Mouse (Mus musculus): ENCODE results near the gene Slc16a5. TPM values are rescaled to one million over a fixed set of nuclear protein-coding genes. Genes with fewer than 3 reads are reported as not detected.

The Slc16a5 gene
- polyA plus RNA-seq, 1 experiment from 2014 or later = not detected

DNA sequence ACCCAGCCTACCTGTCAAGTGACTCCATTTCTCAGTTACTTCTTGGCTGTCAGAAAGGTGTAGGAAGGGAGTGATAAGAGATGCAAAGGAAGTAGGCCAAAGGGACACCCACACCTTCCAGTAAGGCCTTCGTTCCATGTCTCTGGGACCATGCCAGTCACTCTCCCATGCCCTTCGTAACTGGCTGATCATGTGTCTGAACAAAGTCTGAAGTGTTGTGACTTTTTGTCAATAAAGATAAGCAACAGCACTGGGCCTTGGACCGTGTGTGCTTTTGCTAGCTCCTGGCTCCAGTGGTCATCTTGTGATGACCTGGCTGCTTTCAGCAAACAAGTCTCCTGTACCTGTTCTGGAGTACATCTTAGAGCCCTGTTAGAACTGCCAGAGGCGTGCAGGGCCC lies 29.5 kb upstream of the Slc16a5 start:
- H3K9me3 ChIP-seq = no peaks in the 10 kb centered on the region
- H3K4me1 ChIP-seq = peaks cover 15% of the 10 kb centered on the region
- no peak overlapping the region for H3K4me2 ChIP-seq (replicated peaks)
- no peak overlapping the region for H3K9ac ChIP-seq (replicated peaks)
- H3K27me3 ChIP-seq = no peaks in the 10 kb centered on the region
- H3K36me3 ChIP-seq = peaks cover 27% of the 10 kb centered on the region
- no peak for ATAC-seq (replicated peaks)
- WGBS = 80% methylated on average over 4 of the region's 4 CpGs
- H3K27ac ChIP-seq (replicated peaks) = no peak overlapping the region
- no peak overlapping the region for H3K4me3 ChIP-seq

DNA sequence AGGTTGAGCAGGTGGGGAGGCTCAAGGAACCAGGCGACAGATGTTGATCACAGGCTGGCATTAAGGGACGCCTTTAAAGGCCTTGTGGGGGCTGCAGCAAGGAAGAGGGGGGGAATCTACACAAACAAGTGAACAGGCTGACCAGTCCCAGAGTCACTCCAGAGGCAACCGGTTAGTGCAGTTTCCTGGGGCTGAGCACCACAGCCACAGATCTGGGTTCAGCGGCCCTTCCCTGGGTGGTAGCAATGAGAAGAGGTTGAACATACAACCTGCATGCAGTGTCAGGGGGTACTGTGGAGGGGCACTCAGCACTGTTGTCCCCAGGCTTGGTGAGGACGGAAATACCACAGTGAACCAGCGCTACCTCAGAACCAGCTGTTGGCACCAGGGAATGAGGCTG lies 28.9 kb upstream of the Slc16a5 start:
- H3K36me3 ChIP-seq = peaks cover 27% of the 10 kb centered on the region
- peaks cover 12% of the 10 kb centered on the region for H3K4me1 ChIP-seq
- H3K4me3 ChIP-seq = no peak overlapping the region
- H3K4me2 ChIP-seq (replicated peaks) = no peak overlapping the region
- H3K27me3 ChIP-seq = no peaks in the 10 kb centered on the region
- 86% methylated on average over 6 of the region's 6 CpGs for WGBS
- no peak overlapping the region for H3K27ac ChIP-seq (replicated peaks)
- no peak for ATAC-seq (replicated peaks)
- H3K9ac ChIP-seq (replicated peaks) = no peak overlapping the region
- H3K9me3 ChIP-seq = no peaks in the 10 kb centered on the region

DNA sequence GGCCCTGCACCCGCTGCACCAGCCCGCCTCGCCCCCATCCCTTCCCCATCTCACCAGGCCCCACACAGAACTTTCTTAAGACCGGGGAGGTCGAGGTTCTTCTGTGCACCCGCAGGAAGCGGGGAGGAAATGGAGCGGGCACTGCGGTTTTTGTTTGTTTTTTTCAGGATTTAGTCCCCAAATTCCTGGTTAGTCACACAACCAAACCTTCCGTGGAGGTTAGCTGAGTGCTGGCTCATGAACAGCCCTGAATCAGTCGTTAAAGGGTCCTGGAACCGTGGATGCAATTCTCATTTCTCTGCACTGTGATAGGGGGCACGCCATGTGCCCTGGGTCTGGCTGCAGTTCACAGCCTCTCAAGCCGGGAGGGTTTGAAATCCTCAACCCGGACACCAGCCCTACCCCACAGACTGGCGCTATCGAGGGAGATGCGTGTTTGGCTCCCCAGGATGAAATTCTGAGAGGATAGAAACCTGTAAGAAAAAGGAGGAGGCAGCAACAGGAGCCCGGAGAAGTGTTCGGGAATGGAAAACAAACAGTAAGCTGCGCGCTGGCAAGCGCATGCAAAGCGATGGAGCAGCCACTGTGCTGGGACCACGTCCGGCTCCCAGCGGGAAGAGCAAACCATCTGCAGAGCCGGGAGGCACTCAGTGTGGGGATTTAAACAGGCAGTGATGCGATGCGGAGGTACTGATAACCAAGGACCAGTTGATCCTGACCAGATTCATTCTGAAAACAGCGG lies 26.5 kb upstream of the Slc16a5 start:
- no peak for ATAC-seq (replicated peaks)
- Histone ChIP-seq H3K4me2 (replicated peaks) (peak overlapping the region; percentile 47), H3K27me3 (no peaks in the 10 kb centered on the region), H3K9me3 (no peaks in the 10 kb centered on the region), H3K9ac (replicated peaks) (peak overlapping the region; percentile 31; the same call in 1 of the 2 replicates), H3K27ac (replicated peaks) (no peak overlapping the region), H3K4me3 (peak overlapping the region; percentile 22), H3K4me1 (peaks cover 12% of the 10 kb centered on the region), H3K36me3 (peaks cover 15% of the 10 kb centered on the region)
- WGBS = 6% methylated on average over 31 of the region's 31 CpGs

DNA sequence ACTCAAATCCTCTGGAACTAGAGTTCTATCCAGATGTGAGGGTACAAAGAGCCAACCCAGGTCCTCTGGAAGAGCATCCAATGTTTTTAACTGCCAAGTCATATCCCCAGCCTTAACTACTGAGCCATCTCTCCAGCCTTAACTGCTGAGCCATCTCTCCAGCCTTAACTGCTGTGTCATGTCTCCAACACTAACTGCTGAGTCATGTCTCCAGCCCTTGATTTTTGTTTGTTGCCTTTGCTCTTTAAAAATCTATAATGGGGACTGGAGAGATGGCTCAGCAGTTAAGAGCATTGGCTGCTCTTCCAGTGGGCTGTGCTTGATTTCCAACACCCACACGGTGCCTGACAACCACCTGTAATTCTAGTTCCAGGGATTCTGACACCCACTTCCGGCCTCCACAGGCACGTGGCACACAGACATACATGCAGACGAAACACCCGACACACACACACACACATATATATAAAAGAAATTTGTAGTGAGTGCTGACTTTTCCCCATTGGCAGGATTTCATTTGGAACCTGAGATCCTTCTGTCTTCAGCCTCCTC lies 24.6 kb upstream of the Slc16a5 start:
- no peak overlapping the region for H3K4me3 ChIP-seq
- no peak overlapping the region for H3K9ac ChIP-seq (replicated peaks)
- WGBS = 84% methylated on average over 5 of the region's 5 CpGs
- no peaks in the 10 kb centered on the region for H3K9me3 ChIP-seq
- H3K4me2 ChIP-seq (replicated peaks) = no peak overlapping the region
- no peaks in the 10 kb centered on the region for H3K36me3 ChIP-seq
- H3K27me3 ChIP-seq = no peaks in the 10 kb centered on the region
- H3K27ac ChIP-seq (replicated peaks) = no peak overlapping the region
- peaks cover 12% of the 10 kb centered on the region for H3K4me1 ChIP-seq
- no peak for ATAC-seq (replicated peaks)

DNA sequence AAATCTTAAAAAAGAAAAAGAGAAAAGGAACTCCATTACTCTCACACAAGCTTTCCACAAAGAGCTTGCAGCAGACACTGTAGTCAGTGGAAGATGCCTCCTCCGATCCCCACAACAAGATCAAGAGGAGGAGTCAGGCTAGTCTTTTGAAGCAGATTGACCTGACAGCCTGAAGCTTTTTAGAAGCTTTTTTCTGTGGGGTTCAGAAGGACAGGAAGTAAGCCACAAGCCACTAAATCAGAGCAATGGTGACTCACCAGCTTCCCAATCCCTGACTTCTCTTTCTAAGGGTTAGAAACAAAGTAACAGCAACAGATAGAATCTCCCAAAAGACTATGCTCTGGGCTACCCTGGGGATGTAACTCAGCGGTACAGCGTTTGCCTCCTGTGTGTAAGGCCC lies 22.9 kb upstream of the Slc16a5 start:
- no peaks in the 10 kb centered on the region for H3K9me3 ChIP-seq
- 84% methylated on average over 3 of the region's 3 CpGs for WGBS
- H3K4me2 ChIP-seq (replicated peaks) = no peak overlapping the region
- no peak overlapping the region for H3K4me3 ChIP-seq
- peaks cover 12% of the 10 kb centered on the region for H3K4me1 ChIP-seq
- no peak for ATAC-seq (replicated peaks)
- no peak overlapping the region for H3K27ac ChIP-seq (replicated peaks)
- no peak overlapping the region for H3K9ac ChIP-seq (replicated peaks)
- no peaks in the 10 kb centered on the region for H3K36me3 ChIP-seq
- no peaks in the 10 kb centered on the region for H3K27me3 ChIP-seq

DNA sequence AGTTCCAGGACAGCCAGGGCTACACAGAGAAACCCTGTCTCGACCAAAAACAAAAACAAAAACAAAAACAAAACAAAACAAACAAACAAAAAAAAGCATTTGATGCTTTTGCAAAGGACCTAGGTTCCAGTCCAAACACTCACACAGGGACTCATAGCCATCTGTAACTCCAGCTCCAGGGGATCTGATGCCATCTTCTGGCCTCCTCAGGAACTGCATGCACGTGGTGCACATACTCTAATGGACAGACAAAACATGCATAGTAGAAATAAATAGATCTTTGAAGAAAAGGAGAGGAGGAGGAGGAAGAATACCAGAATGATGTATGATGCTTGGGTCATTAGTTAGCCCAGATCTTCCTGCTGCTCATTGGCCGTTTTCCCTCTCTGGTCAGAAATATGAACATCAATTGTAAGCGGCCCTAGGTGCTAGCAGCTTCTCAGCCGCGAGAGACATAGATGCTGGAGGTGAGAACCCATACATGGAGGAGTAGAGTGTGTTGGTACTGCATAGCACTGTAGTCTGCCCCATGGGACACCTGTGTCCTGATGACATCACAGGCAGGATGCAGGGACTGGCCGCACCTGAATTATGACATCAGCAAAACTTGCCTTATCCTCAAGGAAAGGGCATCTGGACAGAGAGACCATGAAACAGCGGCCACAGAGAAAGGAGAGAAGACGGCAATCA lies 22.2 kb upstream of the Slc16a5 start, which contains the start of gene Trim80:
TSS of gene Trim80 (plus strand) at position 640 of the 690 bp plus-strand sequence.
- Histone ChIP-seq H3K4me1 (peaks cover 12% of the 10 kb centered on the region), H3K9ac (replicated peaks) (no peak within 1 kb of the TSS), H3K4me3 (no peak within 1 kb of the TSS), H3K9me3 (no peaks in the 10 kb centered on the region), H3K27me3 (no peaks in the 10 kb centered on the region), H3K27ac (replicated peaks) (no peak within 1 kb of the TSS), H3K4me2 (replicated peaks) (no peak within 1 kb of the TSS), H3K36me3 (no peaks in the 10 kb centered on the region)
- ATAC-seq (replicated peaks) = no peak
- whole genome bisulfite sequencing = 95% methylated on average over 9 of the region's 9 CpGs

DNA sequence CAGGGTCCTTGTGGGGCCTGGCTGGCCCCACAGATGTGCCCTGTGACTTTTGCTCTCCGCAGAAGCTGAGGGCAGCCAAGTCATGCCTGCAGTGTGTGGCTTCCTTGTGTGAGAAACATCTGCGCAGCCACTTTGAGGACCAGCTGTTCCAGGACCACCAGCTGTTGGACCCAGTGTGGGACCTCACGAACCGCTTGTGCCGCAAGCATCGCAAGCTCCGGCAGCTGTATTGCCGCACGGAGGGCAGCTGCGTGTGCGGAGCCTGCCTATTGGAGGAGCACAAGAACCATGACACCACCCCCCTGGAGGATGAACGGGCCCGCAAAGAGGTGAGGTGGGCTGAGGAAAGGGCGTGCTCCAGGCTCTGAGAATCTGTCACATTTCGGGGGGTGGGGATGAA lies 20.9 kb upstream of the Slc16a5 start:
- H3K27me3 ChIP-seq = no peaks in the 10 kb centered on the region
- no peak for ATAC-seq (replicated peaks)
- H3K36me3 ChIP-seq = no peaks in the 10 kb centered on the region
- H3K9me3 ChIP-seq = no peaks in the 10 kb centered on the region
- peaks cover under 1% of the 10 kb centered on the region for H3K4me1 ChIP-seq
- no peak overlapping the region for H3K27ac ChIP-seq (replicated peaks)
- 64% methylated on average over 15 of the region's 15 CpGs for WGBS
- no peak overlapping the region for H3K4me3 ChIP-seq
- no peak overlapping the region for H3K9ac ChIP-seq (replicated peaks)
- no peak overlapping the region for H3K4me2 ChIP-seq (replicated peaks)

DNA sequence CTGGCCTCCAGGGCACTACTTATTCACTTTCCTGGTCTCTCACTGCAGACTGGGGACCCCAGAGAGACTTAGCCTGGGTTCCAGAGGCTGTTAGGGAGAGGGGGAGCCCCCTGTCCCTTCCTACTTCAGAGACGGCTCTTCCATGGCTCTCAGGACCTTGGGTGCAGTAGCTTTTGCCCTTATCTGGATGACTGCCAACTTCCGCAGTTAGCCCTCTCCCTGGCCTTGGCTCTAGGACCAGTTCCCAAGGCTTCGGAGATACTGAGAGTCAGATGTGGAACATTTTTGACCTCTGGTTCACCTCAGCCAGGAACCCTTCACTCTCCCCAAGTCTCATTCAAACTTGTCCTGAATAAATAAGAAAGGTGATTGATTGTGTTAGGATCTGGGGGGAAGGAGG lies 15.4 kb upstream of the Slc16a5 start:
- ATAC-seq (replicated peaks) = no peak
- Histone ChIP-seq H3K4me3 (no peak overlapping the region), H3K4me1 (no peaks in the 10 kb centered on the region), H3K27ac (replicated peaks) (no peak overlapping the region), H3K9me3 (no peaks in the 10 kb centered on the region), H3K36me3 (no peaks in the 10 kb centered on the region), H3K27me3 (no peaks in the 10 kb centered on the region), H3K9ac (replicated peaks) (no peak overlapping the region), H3K4me2 (replicated peaks) (no peak overlapping the region)
- WGBS = 83% methylated on average over 3 of the region's 3 CpGs

DNA sequence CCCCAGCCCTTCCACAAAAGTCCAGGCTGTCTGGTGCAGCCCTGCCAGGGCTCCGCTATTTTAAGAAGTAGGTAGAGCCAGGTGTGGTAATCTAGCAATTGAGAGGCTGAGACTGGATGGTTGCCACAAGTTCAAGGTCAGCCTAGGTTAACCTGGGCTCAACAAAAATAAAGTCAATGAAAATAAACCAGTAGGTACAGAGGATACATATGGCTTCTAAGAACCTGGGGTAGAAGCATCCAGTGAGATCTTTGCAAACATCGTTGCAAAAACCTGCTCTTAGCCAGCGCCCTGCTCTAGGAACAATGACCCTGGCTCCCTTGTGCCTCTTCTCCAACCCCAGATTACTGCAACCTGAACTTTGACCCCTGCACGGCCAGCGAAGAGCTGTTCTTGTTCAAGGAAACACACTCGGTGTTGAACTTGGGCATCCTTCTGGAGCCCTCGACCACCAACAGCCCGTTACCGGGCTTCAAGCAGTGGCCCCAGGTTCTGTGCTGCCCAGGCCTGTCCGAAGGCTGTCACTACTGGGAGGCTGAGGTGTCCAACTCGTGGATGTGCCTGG lies 14.9 kb upstream of the Slc16a5 start:
- H3K4me1 ChIP-seq = no peaks in the 10 kb centered on the region
- no peaks in the 10 kb centered on the region for H3K27me3 ChIP-seq
- H3K9ac ChIP-seq (replicated peaks) = no peak overlapping the region
- H3K4me3 ChIP-seq = no peak overlapping the region
- WGBS = 83% methylated on average over 11 of the region's 11 CpGs
- no peaks in the 10 kb centered on the region for H3K9me3 ChIP-seq
- H3K4me2 ChIP-seq (replicated peaks) = no peak overlapping the region
- no peak for ATAC-seq (replicated peaks)
- no peak overlapping the region for H3K27ac ChIP-seq (replicated peaks)
- no peaks in the 10 kb centered on the region for H3K36me3 ChIP-seq

DNA sequence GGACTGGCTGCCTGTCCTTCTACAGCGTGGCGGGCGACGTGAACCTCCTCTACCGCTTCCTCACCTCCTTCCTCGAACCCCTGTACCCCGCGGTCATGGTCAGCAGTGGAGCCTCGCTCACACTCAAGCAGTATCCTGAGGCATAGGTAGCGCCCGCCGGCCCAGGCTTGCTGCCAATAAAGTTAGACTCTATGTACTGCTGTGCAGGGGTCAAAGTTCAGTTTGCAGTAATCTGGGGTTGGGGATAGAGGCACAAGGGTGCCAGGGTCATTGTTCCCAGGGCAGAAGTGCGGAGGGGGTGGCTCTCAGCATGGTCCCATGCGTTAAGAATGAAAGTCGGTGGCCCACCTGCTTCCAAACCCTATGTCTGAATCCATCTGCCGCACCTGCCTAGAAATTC lies 14.2 kb upstream of the Slc16a5 start:
- no peak overlapping the region for H3K4me2 ChIP-seq (replicated peaks)
- no peak overlapping the region for H3K9ac ChIP-seq (replicated peaks)
- H3K9me3 ChIP-seq = no peaks in the 10 kb centered on the region
- H3K27ac ChIP-seq (replicated peaks) = no peak overlapping the region
- no peaks in the 10 kb centered on the region for H3K27me3 ChIP-seq
- no peak overlapping the region for H3K4me3 ChIP-seq
- no peaks in the 10 kb centered on the region for H3K36me3 ChIP-seq
- 86% methylated on average over 16 of the region's 16 CpGs for WGBS
- H3K4me1 ChIP-seq = no peaks in the 10 kb centered on the region
- ATAC-seq (replicated peaks) = no peak

DNA sequence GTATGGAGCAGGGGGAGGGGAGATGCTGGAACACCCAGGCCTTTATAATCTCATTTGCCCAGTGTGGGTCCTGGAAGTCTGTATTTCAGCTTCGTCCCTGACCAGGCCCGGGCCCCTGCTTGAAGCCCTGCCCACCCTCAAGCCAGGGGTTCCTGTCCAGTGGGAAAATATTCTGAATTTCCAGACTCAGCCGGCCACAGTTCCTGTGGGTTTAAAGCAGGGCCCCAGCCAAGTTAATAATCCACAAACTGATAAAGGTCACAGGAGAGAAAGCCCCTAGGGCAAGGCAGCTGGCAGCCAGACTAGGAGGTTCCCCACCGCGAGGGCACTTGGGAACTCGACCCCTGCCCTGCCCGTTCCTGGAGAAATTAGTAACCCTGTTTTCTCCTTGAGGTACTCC lies 13.3 kb upstream of the Slc16a5 start:
- ATAC-seq (replicated peaks) = no peak
- 71% methylated on average over 7 of the region's 7 CpGs for WGBS
- H3K4me2 ChIP-seq (replicated peaks) = no peak overlapping the region
- H3K27me3 ChIP-seq = no peaks in the 10 kb centered on the region
- H3K36me3 ChIP-seq = no peaks in the 10 kb centered on the region
- no peak overlapping the region for H3K27ac ChIP-seq (replicated peaks)
- no peaks in the 10 kb centered on the region for H3K4me1 ChIP-seq
- no peaks in the 10 kb centered on the region for H3K9me3 ChIP-seq
- no peak overlapping the region for H3K9ac ChIP-seq (replicated peaks)
- H3K4me3 ChIP-seq = no peak overlapping the region

DNA sequence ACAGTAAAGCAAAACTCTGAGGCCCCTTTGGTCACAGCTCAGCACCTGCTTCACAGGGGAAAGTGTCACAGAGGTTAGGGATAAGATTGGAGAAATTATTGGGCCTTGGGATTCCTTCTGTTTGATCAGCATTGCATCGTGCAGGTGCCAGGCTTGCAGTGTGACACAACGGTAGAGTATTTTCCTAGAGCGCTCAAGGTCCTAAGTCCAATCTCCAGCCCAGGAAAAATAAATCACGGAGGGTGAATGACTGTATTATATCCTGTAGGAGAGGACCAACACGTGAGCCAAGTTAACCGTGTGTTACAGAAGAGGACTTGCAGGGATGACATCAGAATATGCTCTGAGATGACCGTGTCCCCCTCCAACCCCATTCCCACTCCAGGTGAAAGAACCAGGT lies 12.1 kb upstream of the Slc16a5 start:
- Histone ChIP-seq H3K27me3 (no peaks in the 10 kb centered on the region), H3K9me3 (no peaks in the 10 kb centered on the region), H3K4me3 (no peak overlapping the region), H3K27ac (replicated peaks) (no peak overlapping the region), H3K36me3 (no peaks in the 10 kb centered on the region), H3K4me1 (no peaks in the 10 kb centered on the region), H3K9ac (replicated peaks) (no peak overlapping the region), H3K4me2 (replicated peaks) (no peak overlapping the region)
- 95% methylated on average over 7 of the region's 7 CpGs for WGBS
- ATAC-seq (replicated peaks) = no peak
